Mouse (Mus musculus) erythroblast, adult 5-6 weeks (primary cell): ENCODE measurements around the gene Eif2ak1. TPM values are rescaled to one million over a fixed set of nuclear protein-coding genes. Genes with fewer than 3 reads are reported as not detected.
A peak's percentile ranks its signal among the peaks of the same experiment; 100 is the strongest.

Experiments used
- ATAC-seq: replicated peaks from 2 replicates; pipeline ENCODE4 v1.8.0; 2016; ENCODE audit warnings: moderate number of reproducible peaks, mild to moderate bottlenecking, moderate TSS enrichment, inconsistent platforms; ENCODE audit not compliant: poor library complexity, low FRiP score, severe bottlenecking
- total RNA-seq, 2 experiments: library from RNA; stranded (forward) in 1 of 2; stranded (reverse) in 1 of 2; fragments of 150-400 nt in 1 of 2; fragments of 200-764, 138-1000 nt in 1 of 2; gene quantifications; 2 replicates each; pipeline versions ENCODE4 v1.2.3 to v1.2.4; 2015 to 2017; ENCODE audit warnings: low replicate concordance in 2 of 2

Eif2ak1 gene
- total RNA-seq, 2 experiments from 2014 or later = 338 to 827 TPM

- no peak for ATAC-seq
Observed at GRCm38 (mm10) chr5:143893396-143893795, 75.8 kb downstream of the Eif2ak1 start.

DNA sequence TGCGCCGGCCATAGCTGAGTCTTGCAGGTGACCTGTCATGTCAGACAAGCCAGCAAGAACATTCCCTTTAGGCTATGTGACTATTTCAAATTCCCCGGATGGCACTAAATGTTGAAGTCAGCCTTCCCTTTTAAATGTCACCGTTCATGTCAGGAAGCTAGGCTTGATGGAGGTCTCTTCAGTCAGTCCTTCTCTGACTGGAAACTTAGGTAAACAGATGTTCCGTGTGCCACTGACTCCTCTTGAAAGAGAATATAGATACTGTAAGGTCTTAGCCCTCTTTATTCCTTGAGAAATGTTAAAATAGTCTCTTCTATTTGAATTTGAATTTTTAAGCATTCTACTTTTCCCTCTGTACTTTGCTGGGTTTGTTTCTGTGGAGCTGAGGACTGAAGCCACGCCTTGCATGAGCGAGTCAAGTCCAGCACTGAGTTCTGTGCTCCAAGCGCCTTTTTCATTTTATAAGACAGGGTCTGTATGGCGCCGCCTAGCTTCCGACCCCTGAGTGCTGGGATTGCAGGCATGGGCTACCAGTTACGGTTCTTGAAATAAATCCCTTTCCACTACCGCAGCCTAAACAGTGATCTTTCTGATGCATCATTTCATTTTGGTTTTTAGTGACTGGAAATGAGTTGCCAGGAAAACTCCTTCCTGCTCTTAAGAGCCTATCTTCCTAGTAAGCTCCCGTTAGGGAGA lies 80.2 kb downstream of the Eif2ak1 start, which contains the start of gene Ankrd61:
Ankrd61 (minus strand) TSS at position 51 of the 696 bp plus-strand sequence.
- ATAC-seq = no peak

DNA sequence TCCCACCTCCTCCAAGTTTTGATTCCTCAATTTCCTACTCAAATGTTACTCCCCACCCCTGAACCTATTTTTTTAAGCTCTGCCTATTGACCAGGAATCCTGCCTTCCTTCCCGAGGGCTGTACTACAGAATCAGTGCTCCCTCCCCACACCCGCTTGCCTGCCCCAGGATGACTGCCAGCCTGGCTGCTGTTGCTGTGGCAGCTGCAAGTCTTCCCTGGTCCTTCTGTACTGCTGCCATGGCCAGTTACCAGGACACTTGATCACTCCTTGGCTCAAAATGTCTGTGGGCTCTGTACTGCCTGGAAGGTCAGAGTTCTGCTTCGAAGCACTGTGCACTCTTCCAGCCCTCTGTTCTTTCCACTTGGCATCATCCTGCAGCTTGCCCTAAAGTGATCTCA lies 84.5 kb downstream of the Eif2ak1 start:
- 0 out of 2 replicates have a peak, but pooled peaks have one; percentile 1 for ATAC-seq

DNA sequence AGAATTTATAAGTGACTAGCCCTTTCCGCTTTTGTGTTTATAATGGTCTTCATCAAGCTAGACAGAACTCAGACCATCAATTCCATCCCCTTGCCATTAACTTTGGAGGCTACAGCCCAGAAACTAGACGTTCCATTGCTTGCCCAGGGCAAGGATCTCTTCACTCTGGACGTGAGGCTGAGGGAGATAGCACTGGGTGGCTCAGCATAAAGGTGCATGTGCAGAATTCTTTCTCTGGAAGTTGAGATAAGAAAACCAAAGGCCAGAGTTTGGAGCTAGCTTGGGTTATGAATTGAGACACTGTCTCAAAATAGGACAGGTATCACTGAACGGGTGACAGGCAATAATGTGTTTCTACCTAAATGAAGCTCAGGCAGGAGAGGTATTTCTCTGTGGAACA lies 86.2 kb downstream of the Eif2ak1 start:
- peak; percentile 36; the same call in 1 of the 2 replicates for ATAC-seq

DNA sequence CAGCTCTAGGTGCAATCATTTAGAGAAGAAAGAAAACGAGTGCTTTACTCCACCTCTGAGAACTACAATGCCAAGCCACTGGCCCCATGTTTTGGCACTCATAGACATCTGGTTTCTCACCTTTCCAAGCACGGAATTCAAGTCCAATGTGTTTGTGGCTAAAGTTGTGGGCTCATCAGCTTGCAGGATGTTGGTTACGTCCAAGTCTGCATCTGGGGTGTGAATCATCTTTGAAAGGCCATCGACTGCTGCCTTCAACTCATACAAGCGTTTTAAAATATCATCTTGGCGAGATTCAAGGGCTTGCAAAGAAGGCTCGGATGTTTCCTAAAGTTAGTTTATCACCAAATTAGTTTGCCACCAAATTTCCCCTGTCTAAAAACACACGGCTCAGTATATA lies 88.8 kb downstream of the Eif2ak1 start:
- ATAC-seq = no peak

GRCm38 (mm10) chr5:143908926-143909325 lies 91.3 kb downstream of the Eif2ak1 start:
- ATAC-seq = peak; percentile 40

DNA sequence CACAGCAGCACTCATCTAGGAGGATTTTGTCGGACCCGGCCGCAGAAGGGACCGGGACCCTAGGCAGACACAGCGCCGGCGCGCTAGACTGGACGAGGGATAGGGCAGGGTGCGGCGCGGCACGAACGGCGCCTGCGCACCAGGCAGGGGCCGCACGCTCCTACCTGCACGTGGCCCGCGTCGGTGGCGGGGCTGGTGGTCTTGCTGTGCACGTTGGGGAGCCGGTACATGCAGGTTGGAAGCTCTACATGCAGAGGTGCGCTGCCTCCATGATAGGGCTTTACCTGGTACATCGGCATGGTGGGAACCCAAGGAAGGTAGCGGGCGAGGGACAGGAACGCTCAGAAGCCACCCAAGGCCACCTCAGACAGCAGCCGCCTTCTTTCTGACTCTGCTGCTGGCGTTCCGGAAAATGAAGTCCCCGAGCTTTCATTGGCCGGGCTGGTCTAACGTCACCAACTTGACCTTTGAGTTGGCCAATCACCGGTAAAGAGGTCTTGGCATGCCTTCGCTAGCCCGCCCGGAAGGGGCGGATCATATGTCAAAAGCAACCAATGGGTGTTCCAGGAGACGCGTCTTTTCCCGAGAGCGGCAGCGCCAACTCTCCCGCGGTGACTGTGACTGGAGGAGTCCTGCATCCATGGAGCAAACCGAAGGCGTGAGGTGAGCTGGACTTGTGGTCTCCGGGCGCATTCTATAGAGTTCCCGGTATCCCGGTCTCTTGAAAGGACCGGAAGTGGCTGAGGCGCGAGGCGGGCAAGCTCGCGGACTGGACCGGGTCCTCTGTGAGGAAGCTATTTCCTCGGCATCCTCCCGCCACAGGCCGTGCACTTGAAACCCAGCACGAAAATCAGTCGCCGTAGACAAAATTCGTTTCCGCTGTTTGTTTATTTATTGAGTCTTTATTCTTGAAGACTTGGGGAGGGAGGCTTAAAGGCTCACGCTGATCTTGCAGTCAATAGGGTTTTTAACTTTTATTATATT lies 92.1 kb downstream of the Eif2ak1 start, which contains the start of the genes Aimp2 and Pms2:
Aimp2 (minus strand) TSS at position 431 of the 984 bp plus-strand sequence.
Pms2 (plus strand) TSS at position 548 of the 984 bp plus-strand sequence.
- ATAC-seq = peak; percentile 89

GRCm38 (mm10) chr5:143916221-143916620 lies 98.6 kb downstream of the Eif2ak1 start:
- ATAC-seq = no peak

- peak; percentile 89 for ATAC-seq
Observed at GRCm38 (mm10) chr5:143917418-143917817, 99.8 kb downstream of the Eif2ak1 start.

GRCm38 (mm10) chr5:143918120-143918519 lies 100.5 kb downstream of the Eif2ak1 start:
- ATAC-seq = no peak

DNA sequence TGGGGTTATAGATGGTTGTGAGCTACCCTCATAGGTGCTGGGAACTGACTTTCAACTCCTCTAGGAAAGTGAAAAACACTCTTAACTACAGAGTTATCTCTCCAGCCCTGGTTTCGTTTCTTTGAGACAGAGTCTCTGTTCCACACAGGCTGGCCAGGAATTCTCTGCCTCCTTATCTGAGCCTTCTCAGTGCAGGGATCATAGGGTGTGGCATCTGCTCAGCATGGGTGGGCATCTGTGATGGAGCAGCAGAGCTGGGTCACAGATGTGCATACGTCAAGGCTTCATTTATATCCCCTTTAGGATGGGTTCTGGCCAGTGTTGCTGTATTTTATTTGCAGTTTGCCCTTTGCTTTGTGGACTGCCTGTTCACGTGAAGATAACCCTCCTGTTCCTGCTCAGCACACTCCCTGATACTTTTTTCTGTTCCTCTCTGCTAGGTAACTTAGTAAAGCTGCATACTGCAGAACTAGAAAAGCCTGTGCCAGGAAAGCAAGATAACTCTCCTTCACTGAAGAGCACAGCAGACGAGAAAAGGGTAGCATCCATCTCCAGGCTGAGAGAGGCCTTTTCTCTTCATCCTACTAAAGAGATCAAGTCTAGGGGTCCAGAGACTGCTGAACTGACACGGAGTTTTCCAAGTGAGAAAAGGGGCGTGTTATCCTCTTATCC lies 107.3 kb downstream of the Eif2ak1 start:
- ATAC-seq = peak; percentile 98

GRCm38 (mm10) chr5:143927875-143928274 lies 110.3 kb downstream of the Eif2ak1 start, which contains the start of gene Gm42421:
Gene Gm42421 (plus strand): TSS chr5:143928175.
- no peak for ATAC-seq

- no peak for ATAC-seq
Observed at GRCm38 (mm10) chr5:143929291-143929690, 111.7 kb downstream of the Eif2ak1 start.

- ATAC-seq = no peak
Observed at GRCm38 (mm10) chr5:143930656-143931055, 113.1 kb downstream of the Eif2ak1 start.

- no peak for ATAC-seq
Observed at GRCm38 (mm10) chr5:143931863-143932580, 114.4 kb downstream of the Eif2ak1 start.

- ATAC-seq = no peak
Observed at GRCm38 (mm10) chr5:143932831-143933230, 115.2 kb downstream of the Eif2ak1 start, which contains the start of gene Rsph10b. Gene Rsph10b (plus strand): TSS chr5:143933035.

DNA sequence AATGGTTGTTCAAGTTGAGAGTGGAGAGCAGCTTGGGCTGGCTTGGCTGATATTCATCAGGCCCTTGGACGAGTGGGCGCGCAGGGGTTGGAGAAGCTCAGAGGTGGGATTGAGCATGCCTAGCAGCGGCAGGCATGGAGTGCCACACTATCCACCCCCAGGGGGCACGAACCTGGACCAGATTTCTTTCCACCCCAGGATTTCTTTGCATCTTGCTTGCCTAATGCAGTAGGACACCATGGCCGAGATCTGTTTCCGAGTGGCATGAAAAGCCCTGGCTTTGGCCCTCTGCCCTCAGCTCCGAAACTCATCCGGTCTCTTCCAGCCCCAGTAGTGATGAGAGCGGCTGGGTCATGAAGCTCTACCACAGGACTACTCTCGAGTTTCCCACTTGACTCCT lies 115.8 kb downstream of the Eif2ak1 start:
- no peak for ATAC-seq

DNA sequence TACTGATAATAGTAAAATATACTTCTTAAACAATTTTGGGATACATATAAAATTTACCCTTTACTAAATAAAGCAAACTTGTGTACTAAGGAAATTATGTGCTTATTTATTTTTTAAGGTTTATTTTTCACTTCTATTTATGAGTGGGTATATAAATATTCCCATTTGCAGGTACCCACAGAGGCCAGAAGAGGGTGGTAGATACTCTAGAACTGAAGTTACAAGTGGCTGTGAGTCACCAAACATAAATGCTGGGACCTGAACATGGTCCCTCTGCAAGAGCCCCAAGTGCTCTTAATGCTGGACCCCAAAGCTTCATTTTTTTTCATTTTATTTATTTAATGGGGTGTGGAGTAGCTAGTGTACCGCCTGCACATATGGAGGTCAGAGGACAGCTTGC lies 116.3 kb downstream of the Eif2ak1 start:
- no peak for ATAC-seq

GRCm38 (mm10) chr5:143936156-143936555 lies 118.6 kb downstream of the Eif2ak1 start:
- ATAC-seq = no peak
